Mouse (Mus musculus) olfactory bulb, adult 2 months (tissue): ENCODE data around the gene Pld1.

Experiments used
- CTCF ChIP-seq: fragments of 200-500 bp; IDR thresholded peaks from 2 replicates; pipeline ENCODE4 v1.5.1; 2012; ENCODE audit warnings: low read depth, mild to moderate bottlenecking, low read length, moderate library complexity; ENCODE audit not compliant: insufficient read depth
- POLR2A ChIP-seq: fragments of 200-500 bp; IDR thresholded peaks from 2 replicates; pipeline ENCODE4 v1.6.1; 2012; ENCODE audit warnings: mild to moderate bottlenecking, low read depth, low read length, moderate library complexity; ENCODE audit not compliant: insufficient read depth

DNA sequence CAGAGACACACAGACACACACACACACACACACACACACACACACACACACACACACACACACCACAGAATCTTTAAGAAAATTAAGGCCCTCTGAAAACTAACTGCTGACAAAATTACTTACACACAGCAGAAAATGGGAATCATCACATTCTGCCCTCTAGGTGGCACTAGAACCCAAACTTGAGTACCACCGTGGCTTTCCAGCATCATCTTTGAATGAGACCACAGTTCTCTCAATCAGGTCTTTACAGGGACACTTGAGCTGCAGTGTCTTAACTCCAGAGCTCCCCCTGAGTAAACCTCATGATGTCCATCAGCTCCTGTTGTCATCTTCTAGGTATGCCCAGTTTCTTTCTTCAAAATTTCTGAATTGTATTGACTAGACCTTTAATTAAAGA is 227.1 kb downstream of the Pld1 start:
- TF ChIP-seq POLR2A (no peak), CTCF (no peak)
